In the genomic region with DNA sequence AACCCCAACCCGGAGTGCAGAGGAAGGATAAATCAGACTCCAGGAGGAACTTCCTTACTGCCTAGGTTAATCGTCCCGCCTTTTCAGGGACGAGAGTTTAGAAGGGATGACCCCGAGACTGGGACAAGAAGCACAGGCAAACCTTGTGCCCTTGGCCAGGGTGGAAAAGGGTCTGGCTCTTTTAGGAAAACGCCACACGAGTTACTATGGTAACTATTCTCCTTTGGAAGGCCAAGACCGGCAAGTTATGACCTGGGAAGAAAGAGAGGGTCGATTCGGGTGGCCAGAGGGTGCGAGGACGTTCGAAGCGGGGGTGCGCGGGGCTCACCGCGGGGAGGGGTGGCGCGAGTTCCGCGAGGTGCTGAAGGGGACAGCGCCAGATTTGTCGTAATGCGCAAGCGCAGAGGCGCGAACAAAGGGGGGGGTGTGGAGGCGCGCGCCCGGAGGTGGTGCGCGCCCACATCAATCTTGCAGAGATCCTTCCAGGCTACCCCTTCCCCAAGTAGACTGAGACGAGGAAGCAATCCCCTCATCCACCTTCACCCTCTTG, we compare ENCODE assay signal across 8 mouse cellular contexts. TPM values are rescaled to one million over a fixed set of nuclear protein-coding genes. Genes with fewer than 3 reads are reported as not detected.
DNase-seq lines count a peak whose midpoint lies in the region; ATAC-seq lines count a peak whose summit lies in the region.

A gene (minus strand): TSS at position 401 of the 550 bp plus-strand sequence.

- WGBS in kidney, embryonic 15.5 days: 1% methylated on average over 35 of the region's 35 CpGs
- 1% methylated on average over 35 of the region's 35 CpGs for WGBS in liver, embryonic 13.5 days (ENCODE audit: insufficient replicate concordance)
- WGBS in neural tube, embryonic 12.5 days: under 1% methylated on average over 35 of the region's 35 CpGs

- peak within 1 kb of the TSS; percentile 50 for H3K9ac ChIP-seq in kidney, embryonic 15.5 days
- H3K9ac ChIP-seq in liver, embryonic 13.5 days: peak within 1 kb of the TSS; percentile 83
- peak within 1 kb of the TSS; percentile 73 for H3K9ac ChIP-seq in neural tube, embryonic 12.5 days

- no peaks in the 10 kb centered on the region for H3K9me3 ChIP-seq in kidney, embryonic 15.5 days (replicated peaks)
- H3K9me3 ChIP-seq in liver, embryonic 13.5 days (replicated peaks): no peaks in the 10 kb centered on the region
- H3K9me3 ChIP-seq in neural tube, embryonic 12.5 days: no peaks in the 10 kb centered on the region

- peak within 1 kb of the TSS; percentile 59 for H3K4me3 ChIP-seq in kidney, embryonic 15.5 days (replicated peaks)
- peak within 1 kb of the TSS; percentile 82 for H3K4me3 ChIP-seq in liver, embryonic 13.5 days (replicated peaks)
- peak within 1 kb of the TSS; percentile 66 for H3K4me3 ChIP-seq in neural tube, embryonic 12.5 days

- DNase-seq in ovary, postnatal 36 days (ENCODE audit: low spot score): peak; percentile 61
- no peak for DNase-seq in ovary, adult 18-20 months (ENCODE audit: low spot score)
- peak; percentile 85 for DNase-seq in cerebellum, adult 11-12 months
- DNase-seq in frontal cortex, postnatal 36 days (ENCODE audit: low spot score in 2 of 2): peak; percentile 66 to 72
- DNase-seq in liver, embryonic 13.5 days: peak; percentile 45
- no peak for DNase-seq in gastrocnemius, postnatal 25 days

- peak within 1 kb of the TSS; percentile 89 for H3K27ac ChIP-seq in kidney, embryonic 15.5 days
- peak within 1 kb of the TSS; percentile 91 for H3K27ac ChIP-seq in liver, embryonic 13.5 days
- H3K27ac ChIP-seq in neural tube, embryonic 12.5 days: peak within 1 kb of the TSS; percentile 83

- no peak for ATAC-seq in kidney, embryonic 15.5 days (replicated peaks; ENCODE audit: low FRiP score)
- no peak for ATAC-seq in liver, embryonic 13.5 days (ENCODE audit: low read depth)
- no peak for ATAC-seq in neural tube, embryonic 12.5 days (ENCODE audit: low FRiP score, low read depth)

- peaks cover 34% of the 10 kb centered on the region for H3K4me1 ChIP-seq in kidney, embryonic 15.5 days
- peaks cover 46% of the 10 kb centered on the region for H3K4me1 ChIP-seq in liver, embryonic 13.5 days (replicated peaks)
- peaks cover 39% of the 10 kb centered on the region for H3K4me1 ChIP-seq in neural tube, embryonic 12.5 days

- peak within 1 kb of the TSS; percentile 86 for H3K4me2 ChIP-seq in kidney, embryonic 15.5 days
- H3K4me2 ChIP-seq in liver, embryonic 13.5 days: peak within 1 kb of the TSS; percentile 100
- peak within 1 kb of the TSS; percentile 100 for H3K4me2 ChIP-seq in neural tube, embryonic 12.5 days (replicated peaks)

- H3K27me3 ChIP-seq in kidney, embryonic 15.5 days: peaks cover 57% of the 10 kb centered on the region
- peaks cover 64% of the 10 kb centered on the region for H3K27me3 ChIP-seq in liver, embryonic 13.5 days
- H3K27me3 ChIP-seq in neural tube, embryonic 12.5 days (replicated peaks): peaks cover 45% of the 10 kb centered on the region

- H3K36me3 ChIP-seq in kidney, embryonic 15.5 days: peaks cover 17% of the 10 kb centered on the region
- peaks cover 18% of the 10 kb centered on the region for H3K36me3 ChIP-seq in liver, embryonic 13.5 days
- peaks cover 21% of the 10 kb centered on the region for H3K36me3 ChIP-seq in neural tube, embryonic 12.5 days

RNA-seq across cellular contexts. Expression of the gene that starts here (rescaled TPM):
- polyA plus RNA-seq in kidney, embryonic 15.5 days (2015; fragmentation: Nextera tagmentation; extraction: Ambion mirVana): 3.9 and 7.2 TPM in 2 replicates
- polyA plus RNA-seq in liver, embryonic 13.5 days (2015; fragmentation: Nextera tagmentation; extraction: Ambion mirVana): 5.8 and 7.1 TPM in 2 replicates
- polyA plus RNA-seq in neural tube, embryonic 12.5 days (2016; fragmentation: Nextera tagmentation; extraction: Ambion mirVana): 29.9 and 31.6 TPM in 2 replicates
- total RNA-seq in gastrocnemius, postnatal 25 days (2021): under 1 TPM; 0.28 to 0.54 TPM

Comparison
In these comparisons a context has a peak if more than half of its experiments do, and no peak if none do; other contexts are left out.
1. DNase-seq: peak in ovary, postnatal 36 days (single experiment), cerebellum, adult 11-12 months (single experiment), frontal cortex, postnatal 36 days (2 of 2) and liver, embryonic 13.5 days (single experiment); none in ovary, adult 18-20 months (single experiment) and gastrocnemius, postnatal 25 days (single experiment).
2. Peak in every context shown above with its lines, with median percentiles within 50 percentile points of each other: H3K27ac ChIP-seq, H3K4me2 ChIP-seq, H3K4me3 ChIP-seq and H3K9ac ChIP-seq.